Mouse (Mus musculus): ENCODE data around the gene Ext2. TPM values are rescaled to one million over a fixed set of nuclear protein-coding genes. Genes with fewer than 3 reads are reported as not detected.

Gene Ext2
- polyA plus RNA-seq, 1 experiment: 10.8 TPM

DNA sequence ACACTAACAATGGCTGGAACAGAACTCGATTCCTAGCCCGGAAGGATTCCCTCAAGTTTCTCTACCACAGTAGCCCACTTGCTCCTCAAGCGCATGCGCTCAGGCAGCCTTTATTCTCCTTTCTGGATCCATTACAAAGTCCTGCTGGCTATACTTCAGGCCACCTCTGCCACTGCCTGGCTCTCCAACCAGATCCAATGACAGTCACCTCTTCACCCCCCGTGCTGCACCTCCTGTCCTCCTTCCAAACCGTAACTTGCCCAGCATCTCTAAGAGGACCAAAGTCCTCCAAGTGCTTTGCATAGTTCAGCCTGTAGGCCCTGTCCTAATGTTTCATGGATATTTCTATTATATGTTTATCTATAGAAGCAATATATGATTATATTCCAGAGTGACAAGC, 113.1 kb downstream of the Ext2 start:
- TF ChIP-seq CTCF (IDR thresholded peaks at IDR 0.05; ENCODE audit: control insufficient read depth, insufficient read depth, low read length): no peak
- TF ChIP-seq POLR2A (IDR thresholded peaks at IDR 0.05; ENCODE audit: borderline replicate concordance, control insufficient read depth, low read depth, low read length): no peak
- Histone ChIP-seq H3K4me1 (ENCODE audit: control insufficient read depth, insufficient read depth, low read length) (no peaks in the 10 kb centered on the region), H3K4me3 (replicated peaks; ENCODE audit: control insufficient read depth, low read depth, low read length) (no peak overlapping the region), H3K27ac (ENCODE audit: control insufficient read depth, insufficient read depth, low read depth, low read length, poor library complexity) (no peak overlapping the region)
- WGBS: 85% methylated on average over 6 of the region's 6 CpGs

DNA sequence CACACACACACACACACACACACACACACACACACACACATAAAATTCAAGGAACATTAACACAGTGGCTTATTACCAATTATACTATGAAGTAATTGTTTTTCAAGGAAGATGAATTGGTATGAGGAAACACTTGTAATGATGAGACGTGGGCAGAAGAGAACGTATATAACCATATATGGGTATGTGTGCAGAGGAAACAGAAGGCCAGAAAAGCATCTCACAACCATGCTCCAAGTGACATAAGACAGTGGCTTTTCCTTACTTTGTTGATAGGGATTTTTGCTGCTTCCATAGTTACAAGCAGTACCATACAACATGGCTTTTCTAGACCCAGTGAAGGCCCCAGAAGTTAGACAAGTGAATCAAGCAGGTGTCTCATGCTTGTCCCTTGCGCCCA, 115.5 kb downstream of the Ext2 start:
- 76% methylated on average over 3 of the region's 3 CpGs for WGBS
- TF ChIP-seq CTCF (IDR thresholded peaks at IDR 0.05; ENCODE audit: control insufficient read depth, insufficient read depth, low read length): no peak
- no peak for TF ChIP-seq POLR2A (IDR thresholded peaks at IDR 0.05; ENCODE audit: borderline replicate concordance, control insufficient read depth, low read depth, low read length)
- H3K27ac ChIP-seq (ENCODE audit: control insufficient read depth, insufficient read depth, low read depth, low read length, poor library complexity): no peak overlapping the region
- H3K4me3 ChIP-seq (replicated peaks; ENCODE audit: control insufficient read depth, low read depth, low read length): no peak overlapping the region
- H3K4me1 ChIP-seq (ENCODE audit: control insufficient read depth, insufficient read depth, low read length): no peaks in the 10 kb centered on the region

- WGBS: 78% methylated on average over 2 of the region's 2 CpGs
- no peak overlapping the region for H3K27ac ChIP-seq (ENCODE audit: control insufficient read depth, insufficient read depth, low read depth, low read length, poor library complexity)
Measured at GRCm38 (mm10) chr2:93706407-93706806, 116.0 kb downstream of the Ext2 start.

GRCm38 (mm10) chr2:93704195-93704594, 118.2 kb downstream of the Ext2 start:
- Histone ChIP-seq H3K4me3 (replicated peaks; ENCODE audit: control insufficient read depth, low read depth, low read length) (no peak overlapping the region), H3K4me1 (ENCODE audit: control insufficient read depth, insufficient read depth, low read length) (no peaks in the 10 kb centered on the region), H3K27ac (ENCODE audit: control insufficient read depth, insufficient read depth, low read depth, low read length, poor library complexity) (no peak overlapping the region)
- TF ChIP-seq POLR2A (IDR thresholded peaks at IDR 0.05; ENCODE audit: borderline replicate concordance, control insufficient read depth, low read depth, low read length) (no peak), CTCF (IDR thresholded peaks at IDR 0.05; ENCODE audit: control insufficient read depth, insufficient read depth, low read length) (no peak)
- 73% methylated on average over 4 of the region's 4 CpGs for WGBS

More at GRCm38 (mm10) chr2:93706407-93706806, 116.0 kb downstream of the Ext2 start:
- no peak for TF ChIP-seq POLR2A (IDR thresholded peaks at IDR 0.05; ENCODE audit: borderline replicate concordance, control insufficient read depth, low read depth, low read length)
- TF ChIP-seq CTCF (IDR thresholded peaks at IDR 0.05; ENCODE audit: control insufficient read depth, insufficient read depth, low read length): no peak
- H3K4me1 ChIP-seq (ENCODE audit: control insufficient read depth, insufficient read depth, low read length): no peaks in the 10 kb centered on the region
- no peak overlapping the region for H3K4me3 ChIP-seq (replicated peaks; ENCODE audit: control insufficient read depth, low read depth, low read length)

- no peaks in the 10 kb centered on the region for H3K4me1 ChIP-seq (ENCODE audit: control insufficient read depth, insufficient read depth, low read length)
- H3K27ac ChIP-seq (ENCODE audit: control insufficient read depth, insufficient read depth, low read depth, low read length, poor library complexity): no peak overlapping the region
- TF ChIP-seq CTCF (IDR thresholded peaks at IDR 0.05; ENCODE audit: control insufficient read depth, insufficient read depth, low read length) (no peak), POLR2A (IDR thresholded peaks at IDR 0.05; ENCODE audit: borderline replicate concordance, control insufficient read depth, low read depth, low read length) (no peak)
- 87% methylated on average over 19 of the region's 19 CpGs for WGBS
- H3K4me3 ChIP-seq (replicated peaks; ENCODE audit: control insufficient read depth, low read depth, low read length): no peak overlapping the region
Measured at GRCm38 (mm10) chr2:93702936-93703926, 119.1 kb downstream of the Ext2 start.

GRCm38 (mm10) chr2:93699346-93699745, 123.0 kb downstream of the Ext2 start:
- 70% methylated on average over 2 of the region's 2 CpGs for WGBS
- Histone ChIP-seq H3K27ac (ENCODE audit: control insufficient read depth, insufficient read depth, low read depth, low read length, poor library complexity) (no peak overlapping the region), H3K4me3 (replicated peaks; ENCODE audit: control insufficient read depth, low read depth, low read length) (no peak overlapping the region), H3K4me1 (ENCODE audit: control insufficient read depth, insufficient read depth, low read length) (no peaks in the 10 kb centered on the region)
- TF ChIP-seq CTCF (IDR thresholded peaks at IDR 0.05; ENCODE audit: control insufficient read depth, insufficient read depth, low read length) (no peak), POLR2A (IDR thresholded peaks at IDR 0.05; ENCODE audit: borderline replicate concordance, control insufficient read depth, low read depth, low read length) (no peak)

GRCm38 (mm10) chr2:93696181-93696641, 126.2 kb downstream of the Ext2 start:
- TF ChIP-seq POLR2A (IDR thresholded peaks at IDR 0.05; ENCODE audit: borderline replicate concordance, control insufficient read depth, low read depth, low read length) (no peak), CTCF (IDR thresholded peaks at IDR 0.05; ENCODE audit: control insufficient read depth, insufficient read depth, low read length) (no peak)
- Histone ChIP-seq H3K27ac (ENCODE audit: control insufficient read depth, insufficient read depth, low read depth, low read length, poor library complexity) (no peak overlapping the region), H3K4me3 (replicated peaks; ENCODE audit: control insufficient read depth, low read depth, low read length) (no peak overlapping the region), H3K4me1 (ENCODE audit: control insufficient read depth, insufficient read depth, low read length) (no peaks in the 10 kb centered on the region; the same call in 1 of the 2 replicates)
- 81% methylated on average over 10 of the region's 10 CpGs for WGBS

- no peak overlapping the region for H3K27ac ChIP-seq (ENCODE audit: control insufficient read depth, insufficient read depth, low read depth, low read length, poor library complexity)
- no peak overlapping the region for H3K4me3 ChIP-seq (replicated peaks; ENCODE audit: control insufficient read depth, low read depth, low read length)
- WGBS: 61% methylated on average over 4 of the region's 4 CpGs
- no peak for TF ChIP-seq CTCF (IDR thresholded peaks at IDR 0.05; ENCODE audit: control insufficient read depth, insufficient read depth, low read length)
- TF ChIP-seq POLR2A (IDR thresholded peaks at IDR 0.05; ENCODE audit: borderline replicate concordance, control insufficient read depth, low read depth, low read length): no peak
- no peaks in the 10 kb centered on the region; the same call in none of the 2 replicates for H3K4me1 ChIP-seq (ENCODE audit: control insufficient read depth, insufficient read depth, low read length)
Measured at GRCm38 (mm10) chr2:93693101-93693500, 129.3 kb downstream of the Ext2 start.

Measured in bone marrow, adult 2 months (tissue).